Mouse (Mus musculus): ENCODE data around the gene Zfp1.

Gene Zfp1

GRCm38 (mm10) chr8:111715514-111715913 lies 72.3 kb downstream of the Zfp1 start:
- DNase-seq: no peak

- peak; percentile 71 for DNase-seq
These were observed 73.6 kb downstream of the Zfp1 start for GRCm38 (mm10) chr8:111716603-111717487.

DNA sequence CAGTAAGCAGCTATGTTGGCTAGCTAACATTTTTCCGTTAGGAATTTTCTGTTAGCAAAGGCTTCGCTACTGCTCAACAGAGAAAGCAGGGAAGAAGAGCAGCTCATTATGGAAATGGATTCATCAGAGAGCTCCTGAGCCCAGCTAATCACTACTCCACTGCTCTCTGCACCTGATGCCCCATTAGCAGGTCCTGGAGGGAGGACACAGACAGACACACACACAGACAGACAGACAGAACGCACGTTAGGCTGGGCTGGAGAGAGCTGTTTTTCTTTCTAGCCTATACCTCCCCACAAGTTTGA lies 74.2 kb downstream of the Zfp1 start:
- DNase-seq: no peak

- DNase-seq: no peak
These were observed 74.7 kb downstream of the Zfp1 start for GRCm38 (mm10) chr8:111717866-111718265.

DNA sequence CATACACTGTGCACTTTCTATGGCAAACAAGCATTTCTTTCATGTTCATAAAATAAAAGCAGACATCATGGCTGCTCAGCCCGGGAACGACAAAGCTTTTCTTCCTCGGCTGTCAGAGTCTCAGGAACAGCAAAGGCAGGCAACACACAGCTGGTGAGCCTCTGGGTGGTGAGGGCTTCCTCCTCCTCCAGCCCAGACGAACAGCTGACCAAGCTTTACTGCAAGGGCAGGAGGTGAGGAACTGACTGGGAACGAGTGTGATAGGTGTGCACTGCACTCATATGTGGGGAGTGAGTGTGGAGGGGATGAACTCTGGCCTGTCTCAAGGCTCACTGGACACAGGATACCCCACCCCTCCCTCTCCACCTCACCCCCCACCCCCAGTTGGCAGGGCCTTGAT lies 75.7 kb downstream of the Zfp1 start:
- no peak for DNase-seq

GRCm38 (mm10) chr8:111720115-111720544 lies 76.9 kb downstream of the Zfp1 start:
- DNase-seq: no peak

Measured in cerebellum, adult 11 months (tissue).